In genomic region chr1:51069288-51069687, GRCm38 (mm10) we compare ENCODE assay signal across 25 mouse cellular contexts.
DNase-seq lines count a peak whose midpoint lies in the region; ATAC-seq and TF ChIP-seq lines count a peak whose summit lies in the region.
"Had no signal": no experiment of that assay in that cellular context is flagged by ENCODE, and none has a peak within 500 bp of the region (broad histone marks: within the 10 kb centered on the region; RNA-seq: fewer than 3 reads in every experiment).

No protein-coding gene starts in this region.

- H3K4me2 ChIP-seq in neural tube, embryonic 13.5 days, result no peak overlapping the region
- H3K4me2 ChIP-seq: embryonic facial prominence, embryonic 12.5 days; forebrain, embryonic 13.5 days; forebrain, embryonic 15.5 days had no signal

- no peak for TF ChIP-seq CTCF in layer of hippocampus, adult 2 months (conservative IDR thresholded peaks at IDR 0.05)
- no peak for TF ChIP-seq CTCF in olfactory bulb, adult 2 months (IDR thresholded peaks at IDR 0.05; ENCODE audit: insufficient read depth, low read depth, low read length)

- TF ChIP-seq POLR2A in olfactory bulb, adult 2 months (IDR thresholded peaks at IDR 0.05; ENCODE audit: insufficient read depth, low read depth, low read length), result no peak

- 90% methylated on average over 2 of the region's 2 CpGs for WGBS in neural tube, embryonic 13.5 days
- 92% methylated on average over 2 of the region's 2 CpGs for WGBS in olfactory bulb, adult 2 months

- no peaks in the 10 kb centered on the region for H3K9me3 ChIP-seq in neural tube, embryonic 13.5 days
- H3K9me3 ChIP-seq: embryonic facial prominence, embryonic 10.5 days; embryonic facial prominence, embryonic 12.5 days; forebrain, embryonic 13.5 days; forebrain, embryonic 15.5 days; G1E had no signal

- H3K27ac ChIP-seq in layer of hippocampus, adult 2 months, result peak overlapping the region; percentile 74; the same call in 1 of the 2 replicates
- peak overlapping the region; percentile 67 for H3K27ac ChIP-seq in neural tube, embryonic 13.5 days (replicated peaks)
- H3K27ac ChIP-seq in olfactory bulb, adult 2 months (ENCODE audit: insufficient read depth, low read depth, low read length), result peak overlapping the region; percentile 51; the same call in 1 of the 2 replicates
- H3K27ac ChIP-seq: embryonic facial prominence, embryonic 10.5 days; embryonic facial prominence, embryonic 12.5 days; forebrain, embryonic 13.5 days; forebrain, embryonic 15.5 days had no signal

- ATAC-seq in neural tube, embryonic 13.5 days (ENCODE audit: low read depth), result no peak
- ATAC-seq: activated CD4-positive, CD25-positive, alpha-beta regulatory T cell, adult 4 months; CD4-positive, CD25-positive, alpha-beta regulatory T cell, adult 4 months; forebrain, embryonic 13.5 days; forebrain, embryonic 15.5 days; Patski had no signal

- DNase-seq in layer of hippocampus, adult 2 months (ENCODE audit: low spot score in 2 of 2), result no peak
- no peak for DNase-seq in layer of hippocampus, postnatal 25 days (ENCODE audit: extremely low spot score in 1 of 2, low spot score in 1 of 2)
- DNase-seq in neural tube, embryonic 10.5 days (ENCODE audit: extremely low spot score, low spot score), result no peak
- peak; percentile 13 for DNase-seq in retina, embryonic 14.5 days (ENCODE audit: low spot score)
- no peak for DNase-seq in retina, postnatal 1 day
- DNase-seq in thymus, postnatal 0 days (ENCODE audit: low spot score), result no peak
- DNase-seq: adrenal gland, adult 8-10 months; adrenal gland, postnatal 14 days; adrenal gland, postnatal 36 days; B cell, adult 2 months; cerebellum, adult 11-12 months; cerebellum, adult 2 months; cerebellum, adult 9-10 months; cerebellum, postnatal 10 days; cerebellum, postnatal 25 days had no signal

- no peak overlapping the region for H3K9ac ChIP-seq in neural tube, embryonic 13.5 days
- H3K9ac ChIP-seq: embryonic facial prominence, embryonic 12.5 days; forebrain, embryonic 13.5 days; forebrain, embryonic 15.5 days had no signal

- H3K36me3 ChIP-seq in neural tube, embryonic 13.5 days, result no peaks in the 10 kb centered on the region
- H3K36me3 ChIP-seq: embryonic facial prominence, embryonic 10.5 days; embryonic facial prominence, embryonic 12.5 days; forebrain, embryonic 15.5 days; G1E had no signal

- H3K4me3 ChIP-seq in layer of hippocampus, adult 2 months, result no peak overlapping the region
- no peak overlapping the region for H3K4me3 ChIP-seq in neural tube, embryonic 13.5 days
- no peak overlapping the region for H3K4me3 ChIP-seq in olfactory bulb, adult 2 months (ENCODE audit: insufficient read depth, low read depth, low read length)
- H3K4me3 ChIP-seq: embryonic facial prominence, embryonic 10.5 days; embryonic facial prominence, embryonic 12.5 days; forebrain, embryonic 13.5 days; forebrain, embryonic 15.5 days had no signal

- H3K27me3 ChIP-seq in neural tube, embryonic 13.5 days, result no peaks in the 10 kb centered on the region
- H3K27me3 ChIP-seq: embryonic facial prominence, embryonic 12.5 days; forebrain, embryonic 13.5 days; forebrain, embryonic 15.5 days; Patski had no signal

- H3K4me1 ChIP-seq in neural tube, embryonic 13.5 days (replicated peaks), result 0 out of 2 replicates have a peak, but pooled peaks cover 3% of the 10 kb centered on the region
- H3K4me1 ChIP-seq in olfactory bulb, adult 2 months (ENCODE audit: control insufficient read depth, insufficient read depth, low read length), result no peaks in the 10 kb centered on the region
- H3K4me1 ChIP-seq: embryonic facial prominence, embryonic 10.5 days; embryonic facial prominence, embryonic 12.5 days; forebrain, embryonic 13.5 days; forebrain, embryonic 15.5 days had no signal
